Mouse (Mus musculus) bone marrow, adult 2 months (tissue): ENCODE measurements at regions not wholly inside any gene's neighbourhood (a gene's known extent, or its start where the extent isn't known, plus 50 kb on each side); places are given as distances from the start of the nearest gene placed in this dataset.

Experiments
- CTCF ChIP-seq: fragments of 200-500 bp; IDR thresholded peaks from 2 replicates; pipeline ENCODE4 v1.5.1; 2011; ENCODE audit warnings: low read length, control low read depth; ENCODE audit not compliant: control insufficient read depth, insufficient read depth
- POLR2A ChIP-seq: fragments of 200-500 bp; IDR thresholded peaks from 2 replicates; pipeline ENCODE4 v1.6.1; 2011; ENCODE audit warnings: low read depth, mild to moderate bottlenecking, control low read depth, low read length, borderline replicate concordance; ENCODE audit not compliant: control insufficient read depth

- TF ChIP-seq CTCF (no peak), POLR2A (no peak)
These were observed 136.1 kb upstream of the Frg1 start for GRCm38 (mm10) chr8:41552747-41553534.
